Mouse (Mus musculus): ENCODE data around the gene E130309D02Rik.

Gene E130309D02Rik

GRCm38 (mm10) chr5:143314730-143315513 lies at the start of gene E130309D02Rik:
TSS of gene E130309D02Rik (minus strand) at chr5:143315360.
- DNase-seq (ENCODE audit: low read depth, low spot score): peak; percentile 95

GRCm38 (mm10) chr5:143363678-143364615 lies 48.8 kb upstream of the E130309D02Rik start:
- DNase-seq (ENCODE audit: low read depth, low spot score): no peak

- no peak for DNase-seq (ENCODE audit: low read depth, low spot score)
Observed at GRCm38 (mm10) chr5:143361428-143361827, 46.3 kb upstream of the E130309D02Rik start.

- DNase-seq (ENCODE audit: low read depth, low spot score): peak; percentile 61
Observed at GRCm38 (mm10) chr5:143360000-143360399, 44.8 kb upstream of the E130309D02Rik start.

- DNase-seq (ENCODE audit: low read depth, low spot score): peak; percentile 20
Observed at GRCm38 (mm10) chr5:143359263-143359662, 44.1 kb upstream of the E130309D02Rik start.

GRCm38 (mm10) chr5:143357564-143357963 lies 42.4 kb upstream of the E130309D02Rik start:
- DNase-seq (ENCODE audit: low read depth, low spot score): no peak

GRCm38 (mm10) chr5:143356686-143357388 lies 41.7 kb upstream of the E130309D02Rik start, which contains the start of gene Grid2ip:
TSS of gene Grid2ip (plus strand) at chr5:143357338.
- no peak for DNase-seq (ENCODE audit: low read depth, low spot score)

GRCm38 (mm10) chr5:143356017-143356416 lies 40.9 kb upstream of the E130309D02Rik start:
- no peak for DNase-seq (ENCODE audit: low read depth, low spot score)

GRCm38 (mm10) chr5:143346367-143346766 lies 31.2 kb upstream of the E130309D02Rik start:
- DNase-seq (ENCODE audit: low read depth, low spot score): no peak

GRCm38 (mm10) chr5:143339603-143340002 lies 24.4 kb upstream of the E130309D02Rik start:
- no peak for DNase-seq (ENCODE audit: low read depth, low spot score)

- peak; percentile 36 for DNase-seq (ENCODE audit: low read depth, low spot score)
Observed at GRCm38 (mm10) chr5:143336559-143336958, 21.4 kb upstream of the E130309D02Rik start.

- no peak for DNase-seq (ENCODE audit: low read depth, low spot score)
Observed at GRCm38 (mm10) chr5:143335089-143335460, 19.9 kb upstream of the E130309D02Rik start.

GRCm38 (mm10) chr5:143334418-143335088 lies 19.4 kb upstream of the E130309D02Rik start:
- no peak for DNase-seq (ENCODE audit: low read depth, low spot score)

GRCm38 (mm10) chr5:143333872-143334271 lies 18.7 kb upstream of the E130309D02Rik start:
- DNase-seq (ENCODE audit: low read depth, low spot score): peak; percentile 82

- DNase-seq (ENCODE audit: low read depth, low spot score): peak; percentile 89
Observed at GRCm38 (mm10) chr5:143328690-143329495, 13.7 kb upstream of the E130309D02Rik start, which contains the start of gene Zdhhc4. TSS of gene Zdhhc4 (minus strand) at chr5:143329256.

- peak; percentile 79 for DNase-seq (ENCODE audit: low read depth, low spot score)
Observed at GRCm38 (mm10) chr5:143317288-143317610, 2.1 kb upstream of the E130309D02Rik start.

GRCm38 (mm10) chr5:143316605-143317287 lies 1.6 kb upstream of the E130309D02Rik start:
- no peak for DNase-seq (ENCODE audit: low read depth, low spot score)

GRCm38 (mm10) chr5:143315514-143315888 lies 341 bp upstream of the E130309D02Rik start:
- no peak for DNase-seq (ENCODE audit: low read depth, low spot score)

GRCm38 (mm10) chr5:143314183-143314729 lies 904 bp downstream of the E130309D02Rik start:
- no peak for DNase-seq (ENCODE audit: low read depth, low spot score)

Measured in A20 (cell line).